ENCODE assay signal across 9 mouse cellular contexts in genomic region chr6:108700638-108701343, GRCm38 (mm10). TPM values are rescaled to one million over a fixed set of nuclear protein-coding genes. Genes with fewer than 3 reads are reported as not detected.
DNase-seq lines count a peak whose midpoint lies in the region; ATAC-seq lines count a peak whose summit lies in the region.
"Had no signal": no experiment of that assay in that cellular context is flagged by ENCODE, and none has a peak within 500 bp of the region (broad histone marks: within the 10 kb centered on the region; RNA-seq: fewer than 3 reads in every experiment).

No protein-coding gene starts in this region.

- 0 out of 2 replicates have a peak overlapping the region, but pooled peaks have one; percentile 8 for H3K4me3 ChIP-seq in heart, embryonic 15.5 days
- no peak overlapping the region for H3K4me3 ChIP-seq in hindbrain, embryonic 14.5 days (replicated peaks; ENCODE audit: low read length)
- no peak overlapping the region for H3K4me3 ChIP-seq in midbrain, embryonic 11.5 days (ENCODE audit: low read depth, low read length)

- no peaks in the 10 kb centered on the region for H3K36me3 ChIP-seq in heart, embryonic 15.5 days
- H3K36me3 ChIP-seq in hindbrain, embryonic 14.5 days (replicated peaks; ENCODE audit: control insufficient read depth, insufficient read depth), result no peaks in the 10 kb centered on the region
- no peaks in the 10 kb centered on the region for H3K36me3 ChIP-seq in midbrain, embryonic 11.5 days (ENCODE audit: control insufficient read depth, insufficient read depth, low read length)

- peaks cover 12% of the 10 kb centered on the region for H3K4me1 ChIP-seq in heart, embryonic 15.5 days (replicated peaks)
- H3K4me1 ChIP-seq in hindbrain, embryonic 14.5 days (replicated peaks; ENCODE audit: control insufficient read depth, insufficient read depth, low read length), result peaks cover 5% of the 10 kb centered on the region; the same call in 1 of the 2 replicates
- H3K4me1 ChIP-seq in midbrain, embryonic 11.5 days (ENCODE audit: control insufficient read depth, insufficient read depth, low read length), result peaks cover 18% of the 10 kb centered on the region

- no peak for DNase-seq in heart, adult 11 months
- DNase-seq in hindbrain, embryonic 14.5 days (ENCODE audit: low spot score), result no peak
- DNase-seq in midbrain, embryonic 11.5 days (ENCODE audit: low spot score, missing footprints), result peak; percentile 91
- DNase-seq in urinary bladder, adult 2 months (ENCODE audit: low spot score), result no peak
- DNase-seq in lung, postnatal 25 days (ENCODE audit: low spot score), result no peak
- no peak for DNase-seq in cerebellum, adult 8-10 months
- DNase-seq: heart, postnatal 36 days had no signal

- peak overlapping the region; percentile 53 for H3K4me2 ChIP-seq in heart, embryonic 15.5 days
- peak overlapping the region; percentile 41 for H3K4me2 ChIP-seq in hindbrain, embryonic 14.5 days (replicated peaks)
- H3K4me2 ChIP-seq in midbrain, embryonic 11.5 days, result peak overlapping the region; percentile 32

- no peak overlapping the region for H3K27ac ChIP-seq in heart, embryonic 15.5 days
- no peak overlapping the region for H3K27ac ChIP-seq in hindbrain, embryonic 14.5 days
- H3K27ac ChIP-seq in midbrain, embryonic 11.5 days (ENCODE audit: low read depth, low read length), result no peak overlapping the region

- no peak for ATAC-seq in heart, embryonic 15.5 days (replicated peaks; ENCODE audit: insufficient number of reproducible peaks, insufficient read depth, low FRiP score, low read depth)
- ATAC-seq in common myeloid progenitor, adult 5-6 weeks (replicated peaks; ENCODE audit: low read depth, poor library complexity, severe bottlenecking), result 0 out of 2 replicates have a peak, but pooled peaks have one; percentile 7
- ATAC-seq in hindbrain, embryonic 14.5 days (ENCODE audit: low FRiP score), result peak; percentile 51
- ATAC-seq in midbrain, embryonic 11.5 days (ENCODE audit: low FRiP score), result peak; percentile 67

- 17% methylated on average over 17 of the region's 17 CpGs for WGBS in heart, embryonic 15.5 days
- WGBS in hindbrain, embryonic 14.5 days, result 20% methylated on average over 17 of the region's 17 CpGs
- WGBS in midbrain, embryonic 11.5 days, result 26% methylated on average over 17 of the region's 17 CpGs

- no peaks in the 10 kb centered on the region for H3K27me3 ChIP-seq in heart, embryonic 15.5 days
- H3K27me3 ChIP-seq in hindbrain, embryonic 14.5 days (ENCODE audit: control insufficient read depth, insufficient read depth, low read length), result no peaks in the 10 kb centered on the region
- H3K27me3 ChIP-seq in midbrain, embryonic 11.5 days (ENCODE audit: control insufficient read depth, insufficient read depth, low read length), result no peaks in the 10 kb centered on the region

- no peak overlapping the region for H3K9ac ChIP-seq in heart, embryonic 15.5 days
- H3K9ac ChIP-seq in hindbrain, embryonic 14.5 days, result no peak overlapping the region
- peak overlapping the region; percentile 40; the same call in 1 of the 2 replicates for H3K9ac ChIP-seq in midbrain, embryonic 11.5 days (ENCODE audit: low read length)

- no peaks in the 10 kb centered on the region for H3K9me3 ChIP-seq in heart, embryonic 15.5 days (replicated peaks)
- H3K9me3 ChIP-seq in hindbrain, embryonic 14.5 days (ENCODE audit: control insufficient read depth, low read length), result no peaks in the 10 kb centered on the region
- no peaks in the 10 kb centered on the region for H3K9me3 ChIP-seq in midbrain, embryonic 11.5 days (ENCODE audit: control insufficient read depth, low read length)

RNA-seq across cellular contexts. Expression of gene Bhlhe40, which starts 40.4 kb away (rescaled TPM):
- 25.1 and 25.9 TPM in 2 replicates for polyA plus RNA-seq in heart, embryonic 15.5 days (2015; fragmentation: Nextera tagmentation; extraction: Ambion mirVana)
- 4.3 and 4.6 TPM in 2 replicates for total RNA-seq in common myeloid progenitor, adult 5-6 weeks (2017)
- polyA plus RNA-seq in hindbrain, embryonic 14.5 days (2014; fragmentation: Nextera tagmentation; extraction: Ambion mirVana), result 4.8 and 5.8 TPM in 2 replicates
- polyA plus RNA-seq in midbrain, embryonic 11.5 days (2014; fragmentation: Nextera tagmentation; extraction: Ambion mirVana), result 1.7 and 2.1 TPM in 2 replicates
- 17.9 and 35.1 TPM in 2 replicates for polyA plus RNA-seq in urinary bladder, adult 2 months (2012; rRNA removed)
